Mouse (Mus musculus): ENCODE results near the gene B3gat2.

B3gat2 gene

DNA sequence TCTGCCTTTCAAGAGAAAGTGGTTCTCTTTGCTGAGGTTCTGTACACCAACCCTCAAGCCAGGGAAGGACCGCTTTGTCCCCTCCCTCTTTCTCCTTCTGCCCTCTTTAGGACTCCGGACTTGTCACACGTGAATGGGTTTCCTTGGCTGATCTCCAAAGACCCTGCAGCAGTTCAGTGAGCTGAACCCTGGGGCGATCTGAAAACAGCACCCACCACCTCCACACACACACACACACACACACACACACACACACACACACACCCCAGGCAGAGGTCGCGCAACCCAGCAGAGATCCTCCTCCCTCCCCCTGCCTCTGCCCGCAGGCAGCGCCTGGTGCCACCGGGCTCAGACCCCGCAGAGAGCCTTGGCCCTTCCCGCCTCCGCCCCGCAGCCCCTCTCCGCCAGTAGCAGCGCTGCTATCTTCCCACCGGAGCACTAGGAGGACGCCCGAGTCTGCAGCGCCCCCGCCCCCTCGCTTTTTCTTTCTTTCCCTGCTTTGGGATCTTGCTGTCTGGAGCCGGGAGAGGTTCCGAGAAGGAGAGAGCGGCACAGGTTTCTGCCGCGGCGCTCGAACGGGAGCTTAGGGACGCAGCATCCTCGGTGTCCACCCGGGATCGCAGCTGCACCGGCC, at the start of gene B3gat2:
TSS of gene B3gat2 (plus strand) at position 252 of the 634 bp plus-strand sequence.
- DNase-seq = peak; percentile 89

DNA sequence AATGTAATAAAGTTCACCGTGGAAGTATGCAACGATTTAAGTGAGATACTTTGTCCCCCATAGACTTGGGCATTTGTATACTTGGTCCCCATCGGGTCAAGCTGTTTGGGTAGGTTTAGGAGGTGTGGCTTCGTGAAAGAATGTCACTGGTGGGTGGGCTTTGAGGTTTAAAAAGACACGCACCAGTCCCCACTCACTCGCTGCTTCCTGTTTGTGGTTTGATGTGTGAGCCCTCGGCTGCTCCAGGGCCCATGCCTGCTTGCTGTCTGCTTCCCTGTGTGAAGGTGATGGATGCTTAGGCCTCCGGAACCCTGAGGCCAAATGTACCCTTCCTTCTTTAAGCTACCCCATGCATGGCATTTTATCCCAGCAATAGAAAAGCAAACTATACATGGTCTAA, 41.2 kb upstream of the B3gat2 start:
- no peak for DNase-seq

- no peak for DNase-seq
These were observed 40.5 kb upstream of the B3gat2 start for GRCm38 (mm10) chr1:23721036-23721435.

GRCm38 (mm10) chr1:23722469-23723372, 38.8 kb upstream of the B3gat2 start:
- no peak for DNase-seq

GRCm38 (mm10) chr1:23731324-23731723, 30.2 kb upstream of the B3gat2 start:
- no peak for DNase-seq

GRCm38 (mm10) chr1:23750864-23751532, 10.6 kb upstream of the B3gat2 start:
- DNase-seq = no peak

GRCm38 (mm10) chr1:23753091-23753490, 8.5 kb upstream of the B3gat2 start:
- DNase-seq = peak; percentile 10

DNA sequence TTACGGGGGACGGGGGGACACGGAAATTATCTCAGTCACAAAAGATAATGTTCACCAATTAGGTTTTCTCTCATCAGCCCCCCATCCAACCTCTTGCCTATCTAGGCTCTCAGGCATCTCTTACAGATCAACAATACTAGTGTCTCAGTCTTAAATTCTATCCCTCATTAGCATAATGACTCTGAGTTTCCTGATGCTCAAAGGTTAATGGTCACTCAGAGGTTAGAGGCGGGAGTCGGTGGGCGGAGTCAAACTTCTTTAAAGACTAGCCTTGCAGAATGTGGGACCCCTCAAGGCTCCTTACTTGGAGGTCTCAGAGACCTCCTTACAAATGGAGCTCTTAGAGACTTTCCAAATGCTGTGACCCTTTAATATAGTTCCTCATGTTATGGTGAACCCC, 8.0 kb upstream of the B3gat2 start:
- DNase-seq = no peak

DNA sequence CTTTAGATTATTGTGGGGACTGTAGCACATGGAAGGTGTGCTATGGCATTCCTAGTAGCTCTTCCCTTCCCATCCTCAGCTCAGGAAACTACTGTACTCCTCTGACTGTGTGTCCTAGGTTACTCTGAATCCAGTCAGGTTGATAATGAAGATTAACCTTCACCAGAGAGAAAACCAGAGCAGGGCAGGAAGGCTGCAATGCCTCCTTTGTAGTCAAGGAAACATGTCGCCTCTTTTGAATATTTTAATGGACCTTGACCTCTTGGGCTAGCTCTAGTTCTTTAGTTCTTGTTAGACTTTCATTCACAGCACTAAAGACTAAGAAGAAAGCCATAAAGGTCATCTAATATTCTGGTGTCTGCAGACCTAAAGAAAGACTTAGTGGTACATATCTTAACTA, 7.2 kb upstream of the B3gat2 start:
- DNase-seq = peak; percentile 21

GRCm38 (mm10) chr1:23754967-23755366, 6.6 kb upstream of the B3gat2 start:
- DNase-seq = peak; percentile 58

DNA sequence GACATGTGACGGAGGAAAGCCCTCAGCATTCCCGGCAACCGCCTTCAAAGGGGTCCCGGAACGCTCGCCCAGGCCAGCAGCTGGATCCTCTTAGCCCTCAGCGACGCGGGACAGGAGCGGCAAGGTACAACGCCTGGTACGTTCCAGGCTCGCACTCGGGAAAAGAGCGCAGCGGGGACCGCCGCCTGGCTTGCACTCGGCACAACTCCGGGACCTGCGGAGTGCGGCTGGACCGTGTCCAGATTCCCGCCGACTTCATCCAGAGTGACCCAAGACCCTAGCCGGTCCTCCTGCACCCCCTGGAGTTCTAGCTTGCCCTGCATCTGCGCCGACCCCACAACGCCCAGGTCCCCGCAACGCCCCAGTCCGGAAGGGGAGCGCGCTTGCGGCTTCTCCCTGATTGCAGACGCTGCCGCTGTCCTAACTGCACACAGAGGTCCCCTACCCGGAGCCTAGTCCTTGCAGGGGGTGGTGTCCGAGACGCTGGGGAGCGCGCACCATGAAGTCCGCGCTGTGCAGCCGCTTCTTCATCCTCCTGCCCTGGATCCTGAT, 659 bp downstream of the B3gat2 start:
- peak; percentile 56 for DNase-seq

- peak; percentile 93 for DNase-seq
These were observed 1.5 kb downstream of the B3gat2 start for GRCm38 (mm10) chr1:23762782-23763630.

GRCm38 (mm10) chr1:23763726-23764125, 2.2 kb downstream of the B3gat2 start:
- DNase-seq = peak; percentile 52

DNA sequence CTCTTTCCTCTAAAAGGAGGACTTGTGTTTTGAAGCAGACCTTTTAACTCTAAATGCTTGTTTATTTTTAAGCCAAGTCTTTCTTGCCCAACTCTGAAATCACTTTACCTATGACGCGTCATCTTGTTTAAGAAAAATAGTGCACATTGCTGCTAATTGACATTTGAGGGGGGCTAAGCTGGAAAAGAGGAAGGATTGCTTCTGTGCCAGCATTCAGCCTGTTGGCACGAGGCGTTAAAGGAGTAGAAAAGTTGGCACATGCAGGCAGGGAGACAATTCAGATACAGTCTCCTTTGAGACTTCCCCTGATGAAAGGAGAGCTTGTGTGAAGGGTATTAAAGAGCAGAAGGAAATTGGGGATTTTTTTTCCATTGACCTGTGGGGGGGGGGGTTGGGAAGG, 3.2 kb downstream of the B3gat2 start:
- no peak for DNase-seq

DNA sequence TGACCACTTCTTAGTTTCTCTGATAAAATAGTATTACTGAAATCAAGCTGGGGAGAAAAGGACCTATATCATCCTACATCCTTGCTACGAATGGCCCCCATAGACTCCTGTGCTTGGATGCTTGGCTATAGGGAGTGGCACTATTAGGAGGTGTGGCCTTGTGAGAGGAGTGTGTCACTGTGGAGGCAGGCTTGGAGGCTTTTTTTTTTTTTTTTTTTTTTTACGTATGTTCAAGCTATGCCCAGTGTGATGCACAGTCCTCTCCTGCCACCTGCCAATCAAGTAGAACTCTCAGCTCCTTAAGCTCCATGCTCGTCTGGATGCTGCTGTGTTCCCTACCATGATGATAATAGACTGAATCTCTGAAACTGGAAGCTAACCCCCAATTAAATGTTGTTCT, 11.5 kb downstream of the B3gat2 start:
- no peak for DNase-seq

DNA sequence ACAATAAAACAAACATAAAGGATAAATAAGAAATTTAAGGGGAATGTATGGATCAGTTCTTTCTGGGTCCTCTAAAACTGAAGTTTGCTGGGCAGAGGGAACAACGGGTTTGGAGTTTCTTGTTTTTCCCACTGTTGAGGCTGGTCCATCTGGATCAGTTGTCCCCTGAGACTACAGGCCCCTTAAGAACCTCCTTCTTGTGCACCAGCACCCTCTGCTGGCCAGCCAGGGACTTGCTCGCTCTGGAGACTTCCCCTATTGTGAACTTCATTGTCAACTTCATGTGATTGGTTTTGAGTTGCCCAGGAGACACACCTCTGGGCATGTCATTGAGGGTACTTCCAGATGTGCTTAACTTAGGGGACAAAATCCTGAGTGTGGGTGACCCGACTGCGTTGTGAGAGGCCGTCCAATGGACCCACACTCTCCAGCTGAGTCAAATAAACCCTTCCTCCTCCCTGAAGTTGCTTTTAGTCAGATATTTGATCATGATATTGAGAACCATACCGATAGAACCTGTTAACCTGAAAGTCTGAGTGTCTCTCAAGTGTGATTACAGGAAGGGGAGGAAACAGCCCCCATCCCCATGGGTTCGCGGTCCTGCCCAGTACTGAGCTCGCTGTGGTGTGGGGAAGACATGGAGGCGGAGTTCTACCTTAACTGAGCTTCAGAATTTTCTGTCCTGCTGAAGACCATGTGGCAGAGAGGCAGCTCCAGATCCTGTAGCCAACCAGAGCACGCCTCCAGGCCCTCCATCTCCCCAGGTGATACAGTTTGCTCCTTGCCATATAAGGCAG, 31.4 kb downstream of the B3gat2 start:
- peak; percentile 75 for DNase-seq

GRCm38 (mm10) chr1:23798306-23798705, 36.8 kb downstream of the B3gat2 start:
- DNase-seq = peak; percentile 28

- DNase-seq = no peak
These were observed 60.1 kb downstream of the B3gat2 start for GRCm38 (mm10) chr1:23821615-23822014.

- peak; percentile 60 for DNase-seq
These were observed 65.6 kb downstream of the B3gat2 start for GRCm38 (mm10) chr1:23826887-23827758.

DNA sequence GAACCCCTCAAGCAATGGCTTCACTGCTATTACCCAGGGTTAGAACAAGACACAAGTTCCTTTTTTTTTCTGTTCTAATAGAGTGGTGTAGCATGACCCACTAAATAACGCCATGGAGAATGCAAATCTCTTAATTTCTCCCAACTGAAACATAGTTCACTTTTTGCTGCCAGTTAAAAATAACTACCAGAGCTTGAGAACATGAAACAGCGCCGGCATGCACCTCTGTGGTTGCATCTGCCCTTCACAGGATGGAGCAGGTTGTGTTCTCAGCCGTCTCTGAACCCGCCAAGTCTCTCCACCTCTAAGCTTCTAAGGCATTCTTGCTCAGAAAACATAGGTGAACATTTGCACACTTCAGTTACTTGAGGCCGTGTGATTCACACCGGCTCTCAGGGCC, 72.7 kb downstream of the B3gat2 start:
- no peak for DNase-seq

Measured in kidney, postnatal 14 days (tissue).